Mouse (Mus musculus): ENCODE data around the gene Olfr272. TPM values are rescaled to one million over a fixed set of nuclear protein-coding genes. Genes with fewer than 3 reads are reported as not detected.
A peak's percentile ranks its signal among the peaks of the same experiment; 100 is the strongest.

The Olfr272 gene
- polyA plus RNA-seq (2015; fragmentation: Nextera tagmentation; extraction: Ambion mirVana) = not detected in 2 replicates

- no peaks in the 10 kb centered on the region for H3K36me3 ChIP-seq
- no peak within 1 kb of the TSS for H3K4me3 ChIP-seq
- no peaks in the 10 kb centered on the region for H3K9me3 ChIP-seq
- H3K4me1 ChIP-seq = no peaks in the 10 kb centered on the region
- no peak within 1 kb of the TSS for H3K4me2 ChIP-seq
- no peak for ATAC-seq (ENCODE audit: borderline replicate concordance, extremely low read depth, low FRiP score, low TSS enrichment)
- no peak within 1 kb of the TSS for H3K9ac ChIP-seq
- H3K27me3 ChIP-seq = no peaks in the 10 kb centered on the region
- H3K27ac ChIP-seq = no peak within 1 kb of the TSS
- WGBS = 77% methylated on average over 2 of the region's 2 CpGs
Measured at GRCm38 (mm10) chr4:52919078-52919477, at the start of gene Olfr272. TSS of gene Olfr272 (minus strand) at chr4:52919178.

- Histone ChIP-seq H3K9me3 (no peaks in the 10 kb centered on the region), H3K4me2 (no peak within 1 kb of the TSS), H3K4me1 (no peaks in the 10 kb centered on the region), H3K9ac (no peak within 1 kb of the TSS), H3K4me3 (no peak within 1 kb of the TSS), H3K27ac (no peak within 1 kb of the TSS), H3K36me3 (no peaks in the 10 kb centered on the region), H3K27me3 (no peaks in the 10 kb centered on the region)
- no peak for ATAC-seq (ENCODE audit: borderline replicate concordance, extremely low read depth, low FRiP score, low TSS enrichment)
Measured at GRCm38 (mm10) chr4:52964247-52964646, 45.3 kb upstream of the Olfr272 start, which contains the start of gene Olfr270. TSS of gene Olfr270 (plus strand) at chr4:52964547.

GRCm38 (mm10) chr4:52958693-52959092 lies 39.7 kb upstream of the Olfr272 start:
- Histone ChIP-seq H3K4me1 (0 out of 2 replicates have a peak, but pooled peaks cover 4% of the 10 kb centered on the region), H3K4me3 (no peak overlapping the region), H3K27ac (no peak overlapping the region), H3K36me3 (no peaks in the 10 kb centered on the region), H3K4me2 (no peak overlapping the region), H3K9ac (no peak overlapping the region), H3K9me3 (no peaks in the 10 kb centered on the region), H3K27me3 (no peaks in the 10 kb centered on the region)
- WGBS = 32% methylated on average over 4 of the region's 4 CpGs
- ATAC-seq (ENCODE audit: borderline replicate concordance, extremely low read depth, low FRiP score, low TSS enrichment) = peak; percentile 52; the same call in 1 of the 2 replicates

- no peak for ATAC-seq (ENCODE audit: borderline replicate concordance, extremely low read depth, low FRiP score, low TSS enrichment)
- Histone ChIP-seq H3K27me3 (no peaks in the 10 kb centered on the region), H3K4me3 (no peak overlapping the region), H3K9me3 (no peaks in the 10 kb centered on the region), H3K27ac (no peak overlapping the region), H3K9ac (no peak overlapping the region), H3K36me3 (no peaks in the 10 kb centered on the region), H3K4me2 (no peak overlapping the region), H3K4me1 (no peaks in the 10 kb centered on the region)
- WGBS = 63% methylated on average over 2 of the region's 2 CpGs
Measured at GRCm38 (mm10) chr4:52949005-52949404, 30.0 kb upstream of the Olfr272 start.

- Histone ChIP-seq H3K27ac (no peak overlapping the region), H3K27me3 (no peaks in the 10 kb centered on the region), H3K4me1 (no peaks in the 10 kb centered on the region), H3K9me3 (no peaks in the 10 kb centered on the region), H3K4me3 (no peak overlapping the region), H3K36me3 (no peaks in the 10 kb centered on the region), H3K4me2 (no peak overlapping the region), H3K9ac (no peak overlapping the region)
- no peak for ATAC-seq (ENCODE audit: borderline replicate concordance, extremely low read depth, low FRiP score, low TSS enrichment)
Measured at GRCm38 (mm10) chr4:52946665-52947064, 27.7 kb upstream of the Olfr272 start.

- ATAC-seq (ENCODE audit: borderline replicate concordance, extremely low read depth, low FRiP score, low TSS enrichment) = no peak
- WGBS = 84% methylated on average over 4 of the region's 4 CpGs
Measured at GRCm38 (mm10) chr4:52930480-52930879, 11.5 kb upstream of the Olfr272 start.

GRCm38 (mm10) chr4:52917311-52917688 lies 1.7 kb downstream of the Olfr272 start:
- H3K27me3 ChIP-seq = no peaks in the 10 kb centered on the region
- H3K9ac ChIP-seq = no peak overlapping the region
- no peak overlapping the region for H3K4me2 ChIP-seq
- H3K4me3 ChIP-seq = no peak overlapping the region
- no peak for ATAC-seq (ENCODE audit: borderline replicate concordance, extremely low read depth, low FRiP score, low TSS enrichment)
- no peaks in the 10 kb centered on the region for H3K4me1 ChIP-seq
- H3K9me3 ChIP-seq = no peaks in the 10 kb centered on the region
- 90% methylated on average over 2 of the region's 2 CpGs for WGBS
- H3K27ac ChIP-seq = no peak overlapping the region
- no peaks in the 10 kb centered on the region for H3K36me3 ChIP-seq

More at GRCm38 (mm10) chr4:52930480-52930879, 11.5 kb upstream of the Olfr272 start:
- Histone ChIP-seq H3K9me3 (no peaks in the 10 kb centered on the region), H3K4me2 (no peak overlapping the region), H3K36me3 (no peaks in the 10 kb centered on the region), H3K9ac (no peak overlapping the region), H3K27me3 (no peaks in the 10 kb centered on the region), H3K27ac (no peak overlapping the region), H3K4me1 (no peaks in the 10 kb centered on the region), H3K4me3 (no peak overlapping the region)

- no peaks in the 10 kb centered on the region for H3K36me3 ChIP-seq
- 63% methylated on average over 6 of the region's 6 CpGs for WGBS
- H3K9ac ChIP-seq = no peak overlapping the region
- no peak overlapping the region for H3K27ac ChIP-seq
- H3K27me3 ChIP-seq = no peaks in the 10 kb centered on the region
- ATAC-seq (ENCODE audit: borderline replicate concordance, extremely low read depth, low FRiP score, low TSS enrichment) = no peak
- H3K4me1 ChIP-seq = no peaks in the 10 kb centered on the region
- no peak overlapping the region for H3K4me2 ChIP-seq
- no peaks in the 10 kb centered on the region for H3K9me3 ChIP-seq
- no peak overlapping the region for H3K4me3 ChIP-seq
Measured at GRCm38 (mm10) chr4:52916659-52917310, 2.2 kb downstream of the Olfr272 start.

GRCm38 (mm10) chr4:52912409-52912808 lies 6.6 kb downstream of the Olfr272 start:
- Histone ChIP-seq H3K9me3 (no peaks in the 10 kb centered on the region), H3K4me1 (no peaks in the 10 kb centered on the region), H3K27me3 (no peaks in the 10 kb centered on the region), H3K36me3 (no peaks in the 10 kb centered on the region), H3K4me3 (no peak overlapping the region), H3K9ac (no peak overlapping the region), H3K27ac (no peak overlapping the region), H3K4me2 (no peak overlapping the region)
- ATAC-seq (ENCODE audit: borderline replicate concordance, extremely low read depth, low FRiP score, low TSS enrichment) = no peak
- WGBS = 21% methylated on average over 3 of the region's 3 CpGs

- no peaks in the 10 kb centered on the region for H3K9me3 ChIP-seq
- no peak for ATAC-seq (ENCODE audit: borderline replicate concordance, extremely low read depth, low FRiP score, low TSS enrichment)
- no peak overlapping the region for H3K4me2 ChIP-seq
- H3K4me1 ChIP-seq = no peaks in the 10 kb centered on the region
- H3K36me3 ChIP-seq = no peaks in the 10 kb centered on the region
- 62% methylated on average over 3 of the region's 3 CpGs for WGBS
- H3K4me3 ChIP-seq = no peak overlapping the region
- no peak overlapping the region for H3K9ac ChIP-seq
- H3K27ac ChIP-seq = no peak overlapping the region
- no peaks in the 10 kb centered on the region for H3K27me3 ChIP-seq
Measured at GRCm38 (mm10) chr4:52909542-52909941, 9.4 kb downstream of the Olfr272 start.

GRCm38 (mm10) chr4:52864156-52864555 lies 54.8 kb downstream of the Olfr272 start:
- H3K36me3 ChIP-seq = no peaks in the 10 kb centered on the region
- no peak overlapping the region for H3K9ac ChIP-seq
- 86% methylated on average over 9 of the region's 9 CpGs for WGBS
- H3K9me3 ChIP-seq = no peaks in the 10 kb centered on the region
- ATAC-seq (ENCODE audit: borderline replicate concordance, extremely low read depth, low FRiP score, low TSS enrichment) = no peak
- no peaks in the 10 kb centered on the region for H3K27me3 ChIP-seq
- no peak overlapping the region for H3K27ac ChIP-seq
- no peaks in the 10 kb centered on the region for H3K4me1 ChIP-seq
- H3K4me3 ChIP-seq = no peak overlapping the region
- H3K4me2 ChIP-seq = no peak overlapping the region

Data from lung, embryonic 15.5 days (tissue).